Mouse (Mus musculus): ENCODE measurements around the gene Ppp1r15a.

DNA sequence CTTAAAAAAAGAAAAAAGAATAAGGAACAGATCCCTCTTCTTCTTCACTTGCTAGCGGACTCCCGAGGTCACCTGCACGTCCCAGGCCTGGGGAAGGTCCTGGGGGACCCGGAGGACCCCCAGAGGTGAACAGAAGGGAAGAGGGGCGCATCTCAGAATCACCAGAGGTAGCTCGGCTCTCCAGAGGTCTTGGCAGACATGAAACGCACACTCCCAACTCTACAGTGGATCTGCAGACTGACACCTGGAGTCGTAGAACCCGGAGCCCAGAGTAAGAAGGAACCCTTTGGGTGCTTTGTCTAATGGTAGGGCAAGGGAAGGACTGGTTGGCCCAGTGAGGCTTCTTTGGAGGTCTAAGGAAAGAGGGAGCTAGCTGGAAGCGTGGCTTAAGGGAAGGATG is 11.5 kb upstream of the Ppp1r15a start:
- TF ChIP-seq EP300 (optimal IDR thresholded peaks at IDR 0.05) (no peak), CTCF (IDR thresholded peaks at IDR 0.05; ENCODE audit: low read depth) (no peak)
